Mouse (Mus musculus) liver, adult 2 months (tissue): ENCODE measurements at regions not wholly inside any gene's neighbourhood (a gene's known extent, or its start where the extent isn't known, plus 50 kb on each side); places are given as distances from the start of the nearest gene placed in this dataset.

Experiments used
- DNase-seq: peaks from one replicate; pipeline ENCODE4 v3.0.0-alpha.2; 2011; ENCODE audit warnings: low read depth, low spot score; ENCODE audit errors: extremely low read depth
- H3K27ac ChIP-seq: fragments of 200-500 bp; replicated peaks from 2 replicates; pipeline ENCODE4 v1.5.1; 2012; ENCODE audit warnings: low read depth, mild to moderate bottlenecking, control low read depth, inconsistent platforms, low read length; ENCODE audit not compliant: insufficient read depth
- H3K27me3 ChIP-seq: fragments of 200-500 bp; 2 replicates; pipeline ENCODE4 v1.6.1; 2012; ENCODE audit warnings: mild to moderate bottlenecking, moderate library complexity, low read length, inconsistent platforms; ENCODE audit not compliant: control insufficient read depth, insufficient read depth
- H3K36me3 ChIP-seq: fragments of 200-500 bp; 2 replicates; pipeline ENCODE4 v1.6.1; 2012; ENCODE audit warnings: low read length, inconsistent platforms; ENCODE audit not compliant: control insufficient read depth, insufficient read depth
- H3K4me1 ChIP-seq: fragments of 200-500 bp; 2 replicates; pipeline ENCODE4 v1.6.1; 2011; ENCODE audit warnings: low read length; ENCODE audit not compliant: control insufficient read depth, insufficient read depth
- H3K4me3 ChIP-seq: fragments of 200-500 bp; 2 replicates; pipeline ENCODE4 v1.5.1; 2011; ENCODE audit warnings: low read depth, mild to moderate bottlenecking, control low read depth, low read length, moderate library complexity; ENCODE audit not compliant: insufficient read depth
- H3K79me2 ChIP-seq: fragments of 200-500 bp; 2 replicates; pipeline ENCODE4 v1.6.1; 2012; ENCODE audit warnings: inconsistent platforms, mild to moderate bottlenecking, low read length, moderate library complexity; ENCODE audit not compliant: control insufficient read depth, insufficient read depth
- H3K9ac ChIP-seq: fragments of 200-500 bp; 2 replicates; pipeline ENCODE4 v1.6.1; 2012; ENCODE audit warnings: low read depth, mild to moderate bottlenecking, control low read depth, inconsistent platforms, low read length
- CTCF ChIP-seq: fragments of 200-500 bp; IDR thresholded peaks from 2 replicates; pipeline ENCODE4 v1.5.1; 2011; ENCODE audit warnings: low read depth, low read length, control low read depth
- POLR2A ChIP-seq: fragments of 200-500 bp; IDR thresholded peaks from 2 replicates; pipeline ENCODE4 v1.6.1; 2011; ENCODE audit warnings: low read length, control low read depth; ENCODE audit not compliant: insufficient read depth; ENCODE audit errors: extremely low read depth
- WGBS: fragments of 180-500 bp; shearing (Covaris S2); methylation state at CpG from one replicate; pipeline ENCODE4 v1.1.7; 2018; 5-methylcytosine and 5-hydroxymethylcytosine counted together

- DNase-seq: no peak
- Histone ChIP-seq H3K27me3 (no peaks in the 10 kb centered on the region), H3K36me3 (no peaks in the 10 kb centered on the region), H3K4me1 (no peaks in the 10 kb centered on the region), H3K27ac (no peak overlapping the region), H3K79me2 (no peaks in the 10 kb centered on the region), H3K9ac (no peak overlapping the region), H3K4me3 (no peak overlapping the region)
- TF ChIP-seq CTCF (no peak), POLR2A (no peak)
- WGBS: 84% methylated on average over 6 of the region's 6 CpGs
Observed at GRCm38 (mm10) chr9:73295287-73295686, 182.1 kb downstream of the Rsl24d1 start.

DNA sequence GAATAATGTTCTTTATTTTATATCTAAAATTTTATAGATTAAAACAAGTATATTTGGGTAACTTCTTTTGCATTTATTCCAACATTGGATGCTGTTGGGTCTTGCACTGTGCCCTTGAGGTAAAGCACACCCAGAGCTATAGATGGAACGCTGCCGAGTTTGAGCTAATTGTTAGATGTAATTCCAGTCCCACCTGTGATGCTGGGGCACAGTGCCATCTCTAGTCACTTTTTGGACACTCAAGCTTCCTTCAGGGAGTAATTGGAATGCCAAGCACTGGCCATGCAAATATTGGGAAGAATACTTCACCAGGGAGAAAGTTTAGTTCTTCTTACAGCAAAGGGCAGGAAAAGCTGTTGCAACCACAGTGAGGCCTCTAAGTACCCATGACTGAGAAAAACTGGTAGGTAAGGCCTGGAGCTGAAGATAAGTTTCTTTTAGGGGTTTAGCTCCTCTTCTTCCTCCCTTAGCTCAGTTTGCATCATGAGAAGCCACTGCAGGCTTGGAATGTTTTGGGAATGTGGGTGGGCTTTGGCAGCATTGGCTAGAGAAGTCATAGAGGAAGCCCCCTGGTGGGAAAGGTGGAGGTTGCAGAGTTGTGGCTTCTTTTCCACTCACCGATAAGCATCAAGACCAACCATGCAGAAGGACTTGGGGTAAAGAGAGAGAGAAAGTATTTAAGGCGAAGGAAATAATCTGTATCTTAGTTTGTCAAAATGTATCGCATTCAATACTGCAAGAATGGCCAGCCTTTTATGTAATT, 189.1 kb downstream of the Rsl24d1 start:
- no peaks in the 10 kb centered on the region for H3K4me1 ChIP-seq
- H3K36me3 ChIP-seq: no peaks in the 10 kb centered on the region
- no peaks in the 10 kb centered on the region for H3K27me3 ChIP-seq
- TF ChIP-seq POLR2A: no peak
- TF ChIP-seq CTCF: no peak
- H3K27ac ChIP-seq: no peak overlapping the region
- no peak for DNase-seq
- no peak overlapping the region for H3K4me3 ChIP-seq
- H3K9ac ChIP-seq: no peak overlapping the region
- 88% methylated on average over 5 of the region's 5 CpGs for WGBS
- no peaks in the 10 kb centered on the region for H3K79me2 ChIP-seq

- Histone ChIP-seq H3K27ac (no peak overlapping the region), H3K79me2 (no peaks in the 10 kb centered on the region), H3K9ac (no peak overlapping the region), H3K4me1 (peaks cover 4% of the 10 kb centered on the region), H3K4me3 (no peak overlapping the region), H3K36me3 (no peaks in the 10 kb centered on the region), H3K27me3 (no peaks in the 10 kb centered on the region; the same call in 1 of the 2 replicates)
- DNase-seq: peak; percentile 19
- WGBS: 47% methylated on average over 1 of the region's 1 CpGs
- TF ChIP-seq POLR2A: no peak
- no peak for TF ChIP-seq CTCF
Observed at GRCm38 (mm10) chr9:73317048-73317447, 203.8 kb downstream of the Rsl24d1 start.

- H3K4me1 ChIP-seq: peaks cover 4% of the 10 kb centered on the region
- no peak overlapping the region for H3K4me3 ChIP-seq
- H3K27me3 ChIP-seq: no peaks in the 10 kb centered on the region; the same call in 1 of the 2 replicates
- H3K27ac ChIP-seq: no peak overlapping the region
- peak; percentile 89 for DNase-seq
- no peaks in the 10 kb centered on the region for H3K79me2 ChIP-seq
- no peaks in the 10 kb centered on the region for H3K36me3 ChIP-seq
- WGBS: 17% methylated on average over 2 of the region's 2 CpGs
- no peak overlapping the region for H3K9ac ChIP-seq
- TF ChIP-seq POLR2A (no peak), CTCF (no peak)
Observed at GRCm38 (mm10) chr9:73319704-73320307, 206.6 kb downstream of the Rsl24d1 start.

GRCm38 (mm10) chr9:73331066-73331465, 217.8 kb downstream of the Rsl24d1 start:
- Histone ChIP-seq H3K79me2 (no peaks in the 10 kb centered on the region), H3K4me1 (no peaks in the 10 kb centered on the region), H3K9ac (no peak overlapping the region), H3K27me3 (no peaks in the 10 kb centered on the region), H3K36me3 (no peaks in the 10 kb centered on the region), H3K27ac (no peak overlapping the region), H3K4me3 (no peak overlapping the region)
- no peak for DNase-seq
- TF ChIP-seq POLR2A: no peak
- no peak for TF ChIP-seq CTCF

DNA sequence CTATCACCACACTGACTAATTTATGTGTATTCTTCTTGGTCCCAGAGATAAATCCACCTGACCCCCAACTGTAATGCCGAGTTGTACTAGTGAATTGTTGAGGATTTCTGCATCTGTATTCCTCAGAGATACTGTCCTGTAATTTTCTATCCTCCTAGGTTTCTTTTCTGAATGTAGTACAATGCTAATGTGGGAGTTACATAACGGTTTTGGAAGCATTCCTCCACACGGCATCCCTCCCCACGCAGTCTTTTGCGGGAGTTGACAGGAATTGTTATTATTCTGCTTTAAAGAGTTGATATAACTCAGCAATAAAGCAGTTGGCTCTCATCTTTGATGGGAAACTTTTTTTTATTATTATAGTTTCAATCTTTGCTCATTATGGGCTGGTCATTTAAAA, 222.8 kb downstream of the Rsl24d1 start:
- no peak for TF ChIP-seq CTCF
- no peak for TF ChIP-seq POLR2A
- Histone ChIP-seq H3K4me3 (no peak overlapping the region), H3K79me2 (no peaks in the 10 kb centered on the region), H3K36me3 (no peaks in the 10 kb centered on the region), H3K27me3 (no peaks in the 10 kb centered on the region), H3K27ac (no peak overlapping the region), H3K4me1 (no peaks in the 10 kb centered on the region), H3K9ac (no peak overlapping the region)
- 87% methylated on average over 5 of the region's 5 CpGs for WGBS
- no peak for DNase-seq
